Mouse (Mus musculus): ENCODE measurements at regions not wholly inside any gene's neighbourhood (a gene's known extent, or its start where the extent isn't known, plus 50 kb on each side); places are given as distances from the start of the nearest gene placed in this dataset.

DNA sequence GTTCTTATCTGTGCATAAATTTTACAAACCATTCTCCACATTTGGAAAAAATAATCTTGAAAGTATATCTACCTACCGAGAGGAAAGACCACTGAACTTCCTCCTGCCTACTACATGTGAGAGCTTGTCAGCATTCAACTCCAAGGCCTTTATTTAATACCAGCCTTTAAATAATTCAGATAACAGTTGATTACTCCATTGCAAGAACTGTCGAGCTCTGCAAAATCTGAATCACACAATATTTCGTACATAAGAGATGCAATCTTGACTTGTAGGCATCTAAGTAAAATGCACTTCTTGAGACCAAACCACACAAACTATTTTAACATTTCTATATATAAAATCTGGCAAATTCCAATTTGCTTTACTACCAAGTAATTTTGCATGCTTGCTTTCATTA lies 164.1 kb upstream of the Cypt12 start:
- TF ChIP-seq POLR2A (IDR thresholded peaks at IDR 0.05; ENCODE audit: borderline replicate concordance, low read depth, low read length) (no peak), CTCF (IDR thresholded peaks at IDR 0.05; ENCODE audit: low read depth, low read length) (no peak)
